Mouse (Mus musculus) adrenal gland, postnatal 4 days (tissue): ENCODE results near the gene 2610028H24Rik. TPM values are rescaled to one million over a fixed set of nuclear protein-coding genes. Genes with fewer than 3 reads are reported as not detected.

Source experiments
- DNase-seq, 2 experiments: peaks; one replicate each; pipeline ENCODE4 v3.0.0; 2021 to 2022; ENCODE audit warnings: low spot score in 2 of 2, mixed read lengths in 2 of 2
- long read RNA-seq, 2 experiments: library from polyadenylated mRNA; stranded (forward); transcript quantifications; one replicate each; pipeline ENCODE4 v2.0.0; 2021
- total RNA-seq, 2 experiments: library from RNA; stranded (reverse); gene quantifications; 2 replicates each; pipeline ENCODE4 v1.2.3; 2021

Gene 2610028H24Rik
- not detected for total RNA-seq
- long read RNA-seq, experiment 1: 0 reads
- long read RNA-seq, experiment 2, partial matches to known transcripts: 0 of 2 reads
- long read RNA-seq, experiment 2, other reads (novel, unspliced or antisense): 2 of 2 reads

GRCm38 (mm10) chr10:76448851-76449250 is at the start of gene 2610028H24Rik:
TSS of gene 2610028H24Rik (plus strand) at chr10:76449081.
- DNase-seq: no peak

- DNase-seq: no peak
Measured at GRCm38 (mm10) chr10:76408520-76408919, 40.4 kb upstream of the 2610028H24Rik start.

GRCm38 (mm10) chr10:76416811-76417210 is 32.1 kb upstream of the 2610028H24Rik start:
- no peak for DNase-seq

- DNase-seq: no peak
Measured at GRCm38 (mm10) chr10:76425674-76426073, 23.2 kb upstream of the 2610028H24Rik start.

- no peak for DNase-seq
Measured at GRCm38 (mm10) chr10:76433925-76434324, 15.0 kb upstream of the 2610028H24Rik start.

GRCm38 (mm10) chr10:76439107-76439890 is 9.6 kb upstream of the 2610028H24Rik start:
- no peak for DNase-seq

GRCm38 (mm10) chr10:76440281-76440680 is 8.6 kb upstream of the 2610028H24Rik start, which contains the start of gene AC141477.1:
TSS of gene AC141477.1 (minus strand) at chr10:76440444.
- DNase-seq: no peak

- peak; percentile 88 to 93 for DNase-seq
Measured at GRCm38 (mm10) chr10:76442178-76443088, 6.4 kb upstream of the 2610028H24Rik start, which contains the start of gene Pcnt. TSS of gene Pcnt (minus strand) at chr10:76442786.

- DNase-seq: no peak
Measured at GRCm38 (mm10) chr10:76445996-76446681, 2.7 kb upstream of the 2610028H24Rik start.

DNA sequence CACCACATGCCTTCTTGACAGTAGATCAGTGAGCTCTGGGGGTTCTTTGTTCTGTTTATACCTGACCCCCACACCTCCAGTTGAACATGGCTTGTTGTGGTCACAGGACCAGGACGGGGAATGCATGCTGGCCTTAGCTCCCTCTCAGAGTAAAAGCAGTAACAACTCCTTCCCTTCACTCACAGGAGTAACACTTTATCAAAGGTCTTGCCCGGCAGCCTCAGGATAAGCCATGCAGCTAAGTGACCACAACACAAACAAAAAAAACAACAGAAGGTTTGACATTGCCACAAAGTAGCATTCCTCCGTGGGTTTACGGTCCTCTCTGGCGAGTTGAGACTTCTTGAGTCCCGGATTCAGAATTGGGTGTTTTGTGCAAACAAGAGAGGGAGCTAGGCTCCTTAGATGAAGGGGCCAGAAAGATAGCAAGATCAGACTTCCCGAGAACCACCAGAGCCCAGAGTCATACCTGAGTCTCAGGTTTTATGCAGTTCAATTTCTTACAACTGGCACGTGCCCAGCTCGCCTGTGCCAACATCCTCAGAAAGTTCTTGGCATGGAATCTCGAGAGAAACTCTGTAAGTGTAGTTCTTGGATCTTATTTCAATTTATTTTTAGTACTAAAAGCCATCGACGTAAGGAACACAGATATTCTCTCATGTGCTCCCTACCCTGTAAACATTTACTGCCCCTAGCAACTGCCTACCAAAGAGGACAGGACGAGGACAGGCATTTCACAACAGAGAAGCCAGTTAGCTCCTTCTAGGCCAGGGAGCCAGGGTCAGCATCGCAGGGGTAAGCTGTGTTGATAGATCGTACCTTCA is 1.3 kb upstream of the 2610028H24Rik start:
- DNase-seq: no peak

GRCm38 (mm10) chr10:76455289-76455688 is 6.4 kb downstream of the 2610028H24Rik start:
- DNase-seq: peak in 1 of 2 experiments; percentile 30

- no peak for DNase-seq
Measured at GRCm38 (mm10) chr10:76461255-76461654, 12.4 kb downstream of the 2610028H24Rik start.

DNA sequence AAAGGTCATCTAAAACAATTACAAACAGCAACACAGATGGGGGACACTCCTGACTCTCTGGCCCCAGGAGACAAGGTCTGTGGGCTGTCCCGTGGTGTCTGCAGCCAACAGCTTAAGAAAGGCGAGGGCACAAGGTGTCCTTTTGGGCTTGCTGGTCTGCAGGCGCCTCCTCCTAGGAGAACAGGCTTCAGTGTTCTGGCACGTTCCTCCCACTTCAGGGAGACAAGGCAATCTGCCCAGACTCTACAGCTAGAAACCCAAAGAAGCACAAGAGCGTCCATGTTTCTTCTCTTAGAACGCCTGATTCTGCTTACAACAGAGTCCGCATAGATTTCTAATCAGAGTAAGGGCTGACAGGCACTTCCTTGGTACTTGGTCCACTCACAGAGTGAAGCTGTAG is 13.4 kb downstream of the 2610028H24Rik start:
- DNase-seq: no peak

- no peak for DNase-seq
Measured at GRCm38 (mm10) chr10:76462721-76463120, 13.8 kb downstream of the 2610028H24Rik start.

- peak; percentile 65 to 76 for DNase-seq
Measured at GRCm38 (mm10) chr10:76468203-76469162, 19.6 kb downstream of the 2610028H24Rik start, which contains the start of the genes Mcm3ap and Ybey. TSS of gene Mcm3ap (plus strand) at chr10:76468927. TSS of gene Ybey (minus strand) at chr10:76469114.

DNA sequence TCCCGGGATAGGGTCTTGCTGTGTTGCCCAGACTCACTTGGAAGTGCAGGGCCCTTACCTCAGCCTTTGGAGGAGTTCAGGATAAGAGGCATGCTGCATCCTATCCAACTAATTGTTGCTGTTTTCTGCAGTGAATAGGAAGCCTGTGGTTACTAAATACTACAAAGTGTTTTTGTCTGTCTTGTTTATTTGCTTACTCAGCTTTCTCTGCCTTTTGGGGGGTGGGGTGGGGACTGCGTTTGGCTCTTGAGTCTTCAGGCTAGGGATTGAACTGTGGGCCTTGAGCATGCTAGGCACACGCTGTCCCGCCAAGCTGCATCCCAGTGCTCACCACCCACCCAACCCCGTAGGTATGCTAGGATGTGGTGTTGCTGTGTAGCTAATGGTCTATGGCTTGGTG is 24.9 kb downstream of the 2610028H24Rik start:
- no peak for DNase-seq

- DNase-seq: no peak
Measured at GRCm38 (mm10) chr10:76480851-76481250, 32.0 kb downstream of the 2610028H24Rik start.

- DNase-seq: no peak
Measured at GRCm38 (mm10) chr10:76481480-76481879, 32.6 kb downstream of the 2610028H24Rik start.

DNA sequence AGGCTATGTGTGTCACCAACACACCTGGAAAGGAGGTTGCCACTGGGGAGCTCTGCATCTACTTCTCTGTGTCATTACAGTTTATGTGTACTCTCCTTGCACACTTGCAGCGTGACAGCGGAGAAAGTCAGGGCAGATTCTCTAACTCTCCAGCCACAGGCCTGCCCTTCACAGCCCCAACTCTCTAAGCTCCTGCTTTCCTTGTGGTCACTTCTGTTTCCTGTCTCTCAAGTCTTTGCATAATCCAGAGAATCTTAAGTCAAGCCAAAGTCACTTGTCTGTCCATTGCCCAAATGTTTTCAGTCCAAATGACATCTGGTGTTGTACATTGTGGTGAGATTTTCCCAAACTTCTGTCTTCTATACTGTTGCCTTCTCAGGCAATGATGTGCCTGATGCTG is 37.4 kb downstream of the 2610028H24Rik start:
- no peak for DNase-seq
